Mouse (Mus musculus): ENCODE data around the gene Sap30. TPM values are rescaled to one million over a fixed set of nuclear protein-coding genes. Genes with fewer than 3 reads are reported as not detected.
"Not testable (repeated sequence)": the region's sequence is repeated elsewhere in the genome, so short reads cannot be mapped to it uniquely, and the experiment has no call there.

Gene Sap30
- polyA plus RNA-seq, 1 experiment = 19.4 TPM

DNA sequence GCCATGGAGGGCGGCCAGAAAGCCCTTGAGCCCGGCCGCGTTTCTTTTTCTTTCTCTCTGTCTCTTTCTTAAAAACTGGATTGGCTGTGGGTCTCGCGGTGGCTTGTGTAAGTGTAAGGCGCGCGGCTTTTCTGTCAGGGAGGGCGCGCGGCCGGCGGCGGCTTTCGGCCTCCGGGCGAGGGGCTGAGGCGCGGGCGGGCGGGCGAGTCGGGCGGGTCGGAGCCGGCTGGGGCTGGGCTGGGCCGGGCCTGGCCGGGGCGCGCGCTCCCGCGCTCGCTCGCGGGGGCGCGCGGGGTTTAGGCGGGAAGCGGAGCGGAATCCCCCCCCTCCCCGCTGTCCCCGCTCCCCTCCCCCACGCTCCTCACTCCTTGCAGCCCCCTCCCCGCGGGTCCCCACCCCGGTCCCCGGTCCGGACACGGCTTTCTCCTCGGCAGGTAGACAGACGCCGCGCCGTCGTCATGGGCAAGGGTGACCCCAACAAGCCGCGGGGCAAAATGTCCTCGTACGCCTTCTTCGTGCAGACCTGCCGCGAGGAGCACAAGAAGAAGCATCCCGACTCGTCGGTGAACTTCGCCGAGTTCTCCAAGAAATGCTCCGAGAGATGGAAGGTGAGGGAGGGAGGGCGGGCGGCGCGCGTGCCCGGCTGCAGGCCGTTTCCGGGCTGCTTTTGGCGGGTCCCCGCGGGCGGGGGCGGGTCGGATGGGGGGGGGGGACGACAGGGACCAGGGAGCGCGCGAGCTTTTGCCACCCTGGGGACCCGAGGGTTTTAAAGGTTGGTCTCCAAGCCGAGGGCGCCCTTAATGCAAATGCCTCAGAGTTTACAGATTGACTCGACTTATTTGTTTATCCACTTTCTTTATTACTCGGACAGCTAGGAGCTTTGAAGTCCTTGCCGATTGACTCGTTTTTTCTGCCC is 24.7 kb upstream of the Sap30 start:
- Histone ChIP-seq H3K27ac (ENCODE audit: control insufficient read depth, insufficient read depth, low read length) (peak overlapping the region; percentile 93), H3K27me3 (ENCODE audit: control insufficient read depth, insufficient read depth, low read length) (no peaks in the 10 kb centered on the region), H3K4me1 (replicated peaks; ENCODE audit: control insufficient read depth, insufficient read depth, low read length) (peaks cover 3% of the 10 kb centered on the region), H3K36me3 (ENCODE audit: control insufficient read depth, insufficient read depth, low read length) (peaks cover 26% of the 10 kb centered on the region), H3K4me3 (ENCODE audit: control insufficient read depth, insufficient read depth, low read length) (peak overlapping the region; percentile 91)
- WGBS = under 1% methylated on average over 95 of the region's 96 CpGs
- no peak for TF ChIP-seq CTCF (IDR thresholded peaks at IDR 0.05; ENCODE audit: borderline replicate concordance, control insufficient read depth, extremely low read depth, insufficient read depth, low read length, poor library complexity)
- no peak for TF ChIP-seq POLR2A (IDR thresholded peaks at IDR 0.05; ENCODE audit: control insufficient read depth, extremely low read depth, insufficient read depth, low read length, poor library complexity)
- peak; percentile 45 for DNase-seq

GRCm38 (mm10) chr8:57511316-57512118 is 23.9 kb upstream of the Sap30 start, which contains the start of gene Hmgb2:
TSS of gene Hmgb2 (plus strand) at chr8:57511907.
- H3K27me3 ChIP-seq (ENCODE audit: control insufficient read depth, insufficient read depth, low read length) = no peaks in the 10 kb centered on the region
- 1% methylated on average over 63 of the region's 63 CpGs for WGBS
- H3K4me3 ChIP-seq (ENCODE audit: control insufficient read depth, insufficient read depth, low read length) = peak within 1 kb of the TSS; percentile 91
- TF ChIP-seq CTCF (IDR thresholded peaks at IDR 0.05; ENCODE audit: borderline replicate concordance, control insufficient read depth, extremely low read depth, insufficient read depth, low read length, poor library complexity) (0 out of 2 replicates have a peak, but pooled peaks have one; percentile 13), POLR2A (IDR thresholded peaks at IDR 0.05; ENCODE audit: control insufficient read depth, extremely low read depth, insufficient read depth, low read length, poor library complexity) (peak; percentile 95)
- DNase-seq = peak; percentile 100
- H3K4me1 ChIP-seq (replicated peaks; ENCODE audit: control insufficient read depth, insufficient read depth, low read length) = peaks cover 3% of the 10 kb centered on the region
- peaks cover 22% of the 10 kb centered on the region for H3K36me3 ChIP-seq (ENCODE audit: control insufficient read depth, insufficient read depth, low read length)
- H3K27ac ChIP-seq (ENCODE audit: control insufficient read depth, insufficient read depth, low read length) = peak within 1 kb of the TSS; percentile 93

- WGBS = 1% methylated on average over 31 of the region's 31 CpGs
- TF ChIP-seq CTCF (IDR thresholded peaks at IDR 0.05; ENCODE audit: borderline replicate concordance, control insufficient read depth, extremely low read depth, insufficient read depth, low read length, poor library complexity) (no peak), POLR2A (IDR thresholded peaks at IDR 0.05; ENCODE audit: control insufficient read depth, extremely low read depth, insufficient read depth, low read length, poor library complexity) (no peak)
- H3K27me3 ChIP-seq (ENCODE audit: control insufficient read depth, insufficient read depth, low read length) = no peaks in the 10 kb centered on the region
- H3K4me3 ChIP-seq (ENCODE audit: control insufficient read depth, insufficient read depth, low read length) = peak overlapping the region; percentile 68
- H3K27ac ChIP-seq (ENCODE audit: control insufficient read depth, insufficient read depth, low read length) = no peak overlapping the region
- H3K4me1 ChIP-seq (replicated peaks; ENCODE audit: control insufficient read depth, insufficient read depth, low read length) = peaks cover 3% of the 10 kb centered on the region
- peaks cover 18% of the 10 kb centered on the region for H3K36me3 ChIP-seq (ENCODE audit: control insufficient read depth, insufficient read depth, low read length)
- DNase-seq = no peak
These were observed 23.2 kb upstream of the Sap30 start for GRCm38 (mm10) chr8:57510791-57511315.

DNA sequence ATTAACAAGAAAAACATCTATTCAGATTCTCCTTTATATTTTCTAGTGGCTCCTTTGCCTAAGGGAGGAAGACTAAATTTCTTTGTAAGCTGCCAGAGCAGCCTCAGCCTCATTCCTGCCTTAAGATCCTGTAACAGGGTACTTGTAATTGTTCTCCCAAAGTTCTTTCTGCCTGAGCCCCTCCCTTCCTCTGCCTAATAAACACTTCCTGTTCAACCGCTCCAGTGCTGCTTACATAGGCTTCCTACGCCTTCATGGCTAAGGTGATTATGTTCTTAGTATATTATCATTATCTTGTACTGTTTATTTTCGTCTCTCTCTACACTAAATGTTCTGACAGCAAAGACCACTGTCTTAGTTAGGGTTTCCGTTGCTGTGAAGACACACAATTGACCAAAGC is 21.0 kb upstream of the Sap30 start:
- H3K27me3 ChIP-seq (ENCODE audit: control insufficient read depth, insufficient read depth, low read length) = no peaks in the 10 kb centered on the region
- peaks cover 3% of the 10 kb centered on the region for H3K4me1 ChIP-seq (replicated peaks; ENCODE audit: control insufficient read depth, insufficient read depth, low read length)
- peaks cover 7% of the 10 kb centered on the region for H3K36me3 ChIP-seq (ENCODE audit: control insufficient read depth, insufficient read depth, low read length)
- no peak for TF ChIP-seq POLR2A (IDR thresholded peaks at IDR 0.05; ENCODE audit: control insufficient read depth, extremely low read depth, insufficient read depth, low read length, poor library complexity)
- TF ChIP-seq CTCF (IDR thresholded peaks at IDR 0.05; ENCODE audit: borderline replicate concordance, control insufficient read depth, extremely low read depth, insufficient read depth, low read length, poor library complexity) = no peak
- WGBS = 93% methylated on average over 4 of the region's 4 CpGs
- no peak overlapping the region for H3K27ac ChIP-seq (ENCODE audit: control insufficient read depth, insufficient read depth, low read length)
- no peak overlapping the region for H3K4me3 ChIP-seq (ENCODE audit: control insufficient read depth, insufficient read depth, low read length)
- DNase-seq = no peak

DNA sequence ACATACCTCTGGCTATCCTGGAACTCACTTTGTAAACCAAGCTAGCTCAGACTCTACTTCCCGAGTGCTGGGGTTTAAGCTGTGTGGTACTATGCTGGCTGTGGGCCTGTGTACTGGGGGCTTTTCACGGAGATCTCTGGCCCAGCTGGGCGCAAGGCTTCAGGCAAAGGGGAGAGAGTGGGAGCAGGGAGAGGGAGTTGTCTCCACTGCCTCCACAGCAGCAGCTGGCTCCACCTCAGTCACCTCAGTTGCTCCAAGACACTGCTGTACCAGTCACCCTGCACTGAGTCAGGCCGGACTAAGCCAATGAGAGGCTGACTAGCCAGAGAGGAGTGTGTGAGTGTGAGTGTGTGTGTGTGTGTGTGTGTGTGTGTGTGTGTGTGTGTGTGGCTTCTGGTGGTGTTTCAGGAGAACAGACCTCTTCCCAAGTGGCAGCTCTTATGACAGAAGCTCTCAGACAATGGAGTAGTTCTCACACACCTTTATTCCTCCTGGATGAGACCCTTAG is 19.9 kb upstream of the Sap30 start:
- H3K4me3 ChIP-seq (ENCODE audit: control insufficient read depth, insufficient read depth, low read length) = no peak overlapping the region
- peaks cover 3% of the 10 kb centered on the region for H3K4me1 ChIP-seq (replicated peaks; ENCODE audit: control insufficient read depth, insufficient read depth, low read length)
- WGBS = 97% methylated on average over 4 of the region's 4 CpGs
- TF ChIP-seq CTCF (IDR thresholded peaks at IDR 0.05; ENCODE audit: borderline replicate concordance, control insufficient read depth, extremely low read depth, insufficient read depth, low read length, poor library complexity) (no peak), POLR2A (IDR thresholded peaks at IDR 0.05; ENCODE audit: control insufficient read depth, extremely low read depth, insufficient read depth, low read length, poor library complexity) (no peak)
- no peak for DNase-seq
- H3K36me3 ChIP-seq (ENCODE audit: control insufficient read depth, insufficient read depth, low read length) = no peaks in the 10 kb centered on the region; the same call in 1 of the 2 replicates
- H3K27me3 ChIP-seq (ENCODE audit: control insufficient read depth, insufficient read depth, low read length) = no peaks in the 10 kb centered on the region
- H3K27ac ChIP-seq (ENCODE audit: control insufficient read depth, insufficient read depth, low read length) = no peak overlapping the region

DNA sequence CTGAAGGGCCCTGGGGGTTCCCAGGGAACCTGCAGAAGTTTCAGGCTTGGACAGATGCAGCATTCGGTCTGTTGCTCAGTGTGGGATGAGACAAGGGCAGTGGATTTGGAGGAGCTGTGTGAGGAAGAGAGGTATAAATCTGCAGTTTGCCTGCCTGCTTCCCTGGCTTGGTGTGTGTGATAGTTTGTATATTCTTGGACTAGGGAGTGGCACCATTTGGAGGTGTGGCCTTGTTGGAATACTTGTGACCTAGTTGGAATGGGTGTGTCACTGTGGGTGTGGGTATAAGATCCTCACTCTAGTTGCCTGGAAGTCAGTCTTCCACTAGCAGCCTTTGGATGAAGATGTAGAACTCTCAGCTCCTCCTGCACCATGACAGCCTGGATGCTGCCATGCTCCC is 17.8 kb upstream of the Sap30 start:
- H3K27ac ChIP-seq (ENCODE audit: control insufficient read depth, insufficient read depth, low read length); H3K4me3 ChIP-seq (ENCODE audit: control insufficient read depth, insufficient read depth, low read length); H3K36me3 ChIP-seq (ENCODE audit: control insufficient read depth, insufficient read depth, low read length); H3K4me1 ChIP-seq (replicated peaks; ENCODE audit: control insufficient read depth, insufficient read depth, low read length); DNase-seq; H3K27me3 ChIP-seq (ENCODE audit: control insufficient read depth, insufficient read depth, low read length): not testable (repeated sequence)
- 97% methylated on average over 1 of the region's 1 CpGs for WGBS
